In genomic region chr4:139330605-139331004, GRCm38 (mm10) we compare ENCODE assay signal across 9 mouse cellular contexts. TPM values are rescaled to one million over a fixed set of nuclear protein-coding genes. Genes with fewer than 3 reads are reported as not detected.
DNase-seq lines count a peak whose midpoint lies in the region; ATAC-seq and TF ChIP-seq lines count a peak whose summit lies in the region.
"Had no signal": no experiment of that assay in that cellular context is flagged by ENCODE, and none has a peak within 500 bp of the region (broad histone marks: within the 10 kb centered on the region; RNA-seq: fewer than 3 reads in every experiment).

No protein-coding gene starts in this region.

- WGBS in heart, postnatal 0 days = 8% methylated on average over 10 of the region's 10 CpGs
- 3% methylated on average over 10 of the region's 10 CpGs for WGBS in spleen, adult 2 months

- H3K9me3 ChIP-seq in erythroblast, embryonic 14.5 days (ENCODE audit: control insufficient read depth, low read length) = no peaks in the 10 kb centered on the region
- no peaks in the 10 kb centered on the region for H3K9me3 ChIP-seq in heart, postnatal 0 days (replicated peaks; ENCODE audit: control insufficient read depth, low read length)

- no peak for TF ChIP-seq EP300 in heart, postnatal 0 days (IDR thresholded peaks at IDR 0.05; ENCODE audit: low read depth)

- peak overlapping the region; percentile 60 for H3K4me3 ChIP-seq in erythroblast, embryonic 14.5 days (replicated peaks)
- peak overlapping the region; percentile 31 for H3K4me3 ChIP-seq in heart, postnatal 0 days (ENCODE audit: low read depth, low read length)
- peak overlapping the region; percentile 67 for H3K4me3 ChIP-seq in spleen, adult 2 months (ENCODE audit: extremely low read depth, insufficient read depth, insufficient read length)
- H3K4me3 ChIP-seq: myocyte had no signal

- DNase-seq in cerebellum, adult 18-20 months = peak; percentile 35 to 48
- DNase-seq in cerebellum, adult 9-10 months = no peak
- peak; percentile 67 to 70 for DNase-seq in adrenal gland, adult 18-20 months (ENCODE audit: low spot score in 2 of 2)
- DNase-seq in heart, postnatal 0 days (ENCODE audit: low spot score) = peak; percentile 83
- DNase-seq in kidney, postnatal 10 days = peak; percentile 88
- DNase-seq in lung, postnatal 36 days = peak; percentile 92
- DNase-seq in spleen, adult 2 months (ENCODE audit: low read depth in 1 of 2, low spot score in 2 of 2) = peak; percentile 81 to 88

- H3K9ac ChIP-seq in heart, postnatal 0 days (replicated peaks; ENCODE audit: low read depth, low read length) = no peak overlapping the region

- no peak; the same call in 1 of the 2 replicates for TF ChIP-seq POLR2A in spleen, adult 2 months (IDR thresholded peaks at IDR 0.05; ENCODE audit: low read depth, low read length)

- peaks cover 5% of the 10 kb centered on the region for H3K36me3 ChIP-seq in erythroblast, embryonic 14.5 days (ENCODE audit: control insufficient read depth)
- H3K36me3 ChIP-seq in heart, postnatal 0 days (replicated peaks; ENCODE audit: control insufficient read depth, insufficient read depth, low read length) = no peaks in the 10 kb centered on the region
- no peaks in the 10 kb centered on the region for H3K36me3 ChIP-seq in spleen, adult 2 months (ENCODE audit: control insufficient read depth, insufficient read depth, low read length)

- H3K4me1 ChIP-seq in erythroblast, embryonic 14.5 days (ENCODE audit: control insufficient read depth) = peaks cover 44% of the 10 kb centered on the region
- H3K4me1 ChIP-seq in heart, postnatal 0 days (ENCODE audit: control insufficient read depth, insufficient read depth) = 0 out of 2 replicates have a peak, but pooled peaks cover 6% of the 10 kb centered on the region
- H3K4me1 ChIP-seq in spleen, adult 2 months (ENCODE audit: control insufficient read depth, insufficient read depth, insufficient read length) = no peaks in the 10 kb centered on the region

- no peak overlapping the region for H3K27ac ChIP-seq in heart, postnatal 0 days (ENCODE audit: low read depth)
- H3K27ac ChIP-seq in spleen, adult 2 months (ENCODE audit: insufficient read depth, low read length) = peak overlapping the region; percentile 2; the same call in 1 of the 2 replicates

- TF ChIP-seq CTCF in heart, postnatal 0 days (IDR thresholded peaks at IDR 0.05; ENCODE audit: low read depth) = peak; percentile 73
- peak; percentile 55; the same call in 1 of the 2 replicates for TF ChIP-seq CTCF in spleen, adult 2 months (IDR thresholded peaks at IDR 0.05; ENCODE audit: extremely low read depth, insufficient read depth, insufficient read length, insufficient replicate concordance)

- ATAC-seq in heart, postnatal 0 days (ENCODE audit: insufficient read depth, low read depth) = peak; percentile 93

- H3K27me3 ChIP-seq in erythroblast, embryonic 14.5 days (ENCODE audit: control insufficient read depth) = 0 out of 2 replicates have a peak, but pooled peaks cover 3% of the 10 kb centered on the region
- H3K27me3 ChIP-seq in heart, postnatal 0 days (ENCODE audit: control insufficient read depth, insufficient read depth, low read length) = peaks cover 7% of the 10 kb centered on the region; the same call in 1 of the 2 replicates
- H3K27me3 ChIP-seq in spleen, adult 2 months (ENCODE audit: control insufficient read depth, insufficient read depth, low read length) = no peaks in the 10 kb centered on the region

- H3K4me2 ChIP-seq in heart, postnatal 0 days (ENCODE audit: low read depth, low read length) = peak overlapping the region; percentile 53

RNA-seq across cellular contexts. Expression of gene Akr7a5, which starts 20.1 kb away (rescaled TPM):
- total RNA-seq in adrenal gland, adult 18-20 months (2021) = 10 to 100 TPM; 59.3 to 71.3 TPM
- 2.4 and 2.7 TPM in 2 replicates for polyA plus RNA-seq in erythroblast, embryonic 14.5 days (2012)
- total RNA-seq in heart, postnatal 0 days (2014; rRNA removed; ENCODE audit: low replicate concordance) = 62.5 and 67.1 TPM in 2 replicates
- 65.3 and 66.4 TPM in 2 replicates for polyA plus RNA-seq in heart, postnatal 0 days (2015; fragmentation: Nextera tagmentation; extraction: Ambion mirVana)
- 22.0 and 32.8 TPM in 2 replicates for polyA plus RNA-seq in spleen, adult 2 months (2012; rRNA removed)

RNA-seq across cellular contexts. Expression of gene Pqlc2, which starts 20.1 kb away (rescaled TPM):
- total RNA-seq in adrenal gland, adult 18-20 months (2021) = 1 to 10 TPM; 8.8 to 9.2 TPM
- polyA plus RNA-seq in erythroblast, embryonic 14.5 days (2012) = 0.74 and 0.82 TPM in 2 replicates
- 6.8 and 20.6 TPM in 2 replicates for total RNA-seq in heart, postnatal 0 days (2014; rRNA removed; ENCODE audit: low replicate concordance)
- polyA plus RNA-seq in heart, postnatal 0 days (2015; fragmentation: Nextera tagmentation; extraction: Ambion mirVana) = 7.7 and 8.3 TPM in 2 replicates
- 48.3 and 54.1 TPM in 2 replicates for polyA plus RNA-seq in spleen, adult 2 months (2012; rRNA removed)

RNA-seq across cellular contexts. Expression of gene Mrto4, which starts 21.8 kb away (rescaled TPM):
- total RNA-seq in adrenal gland, adult 18-20 months (2021) = 10 to 100 TPM; 58.8 to 60.6 TPM
- polyA plus RNA-seq in erythroblast, embryonic 14.5 days (2012) = 6.4 and 7.7 TPM in 2 replicates
- total RNA-seq in heart, postnatal 0 days (2014; rRNA removed; ENCODE audit: low replicate concordance) = 31.3 and 43.4 TPM in 2 replicates
- 41.5 and 45.1 TPM in 2 replicates for polyA plus RNA-seq in heart, postnatal 0 days (2015; fragmentation: Nextera tagmentation; extraction: Ambion mirVana)
- polyA plus RNA-seq in spleen, adult 2 months (2012; rRNA removed) = 15.2 and 19.0 TPM in 2 replicates

RNA-seq across cellular contexts. Expression of gene Emc1, which starts 21.8 kb away (rescaled TPM):
- total RNA-seq in adrenal gland, adult 18-20 months (2021) = 10 to 100 TPM; 57.2 to 57.5 TPM
- 0.37 and 0.43 TPM in 2 replicates for polyA plus RNA-seq in erythroblast, embryonic 14.5 days (2012)
- 41.5 and 48.4 TPM in 2 replicates for total RNA-seq in heart, postnatal 0 days (2014; rRNA removed; ENCODE audit: low replicate concordance)
- 24.0 and 25.3 TPM in 2 replicates for polyA plus RNA-seq in heart, postnatal 0 days (2015; fragmentation: Nextera tagmentation; extraction: Ambion mirVana)
- polyA plus RNA-seq in spleen, adult 2 months (2012; rRNA removed) = 17.2 and 23.3 TPM in 2 replicates

RNA-seq across cellular contexts. Expression of gene Ubr4, which starts 21.8 kb away (rescaled TPM):
- 100 to 1,000 TPM; 137 to 144 TPM for total RNA-seq in adrenal gland, adult 18-20 months (2021)
- polyA plus RNA-seq in erythroblast, embryonic 14.5 days (2012) = 14.8 and 24.3 TPM in 2 replicates
- 80.6 and 120 TPM in 2 replicates for total RNA-seq in heart, postnatal 0 days (2014; rRNA removed; ENCODE audit: low replicate concordance)
- polyA plus RNA-seq in heart, postnatal 0 days (2015; fragmentation: Nextera tagmentation; extraction: Ambion mirVana) = 34.5 and 41.0 TPM in 2 replicates
- 201 and 204 TPM in 2 replicates for polyA plus RNA-seq in spleen, adult 2 months (2012; rRNA removed)
